Mouse (Mus musculus): ENCODE data around the gene Ddx54. TPM values are rescaled to one million over a fixed set of nuclear protein-coding genes. Genes with fewer than 3 reads are reported as not detected.

The Ddx54 gene
- polyA plus RNA-seq, 1 experiment from 2014 or later = 33.1 TPM

DNA sequence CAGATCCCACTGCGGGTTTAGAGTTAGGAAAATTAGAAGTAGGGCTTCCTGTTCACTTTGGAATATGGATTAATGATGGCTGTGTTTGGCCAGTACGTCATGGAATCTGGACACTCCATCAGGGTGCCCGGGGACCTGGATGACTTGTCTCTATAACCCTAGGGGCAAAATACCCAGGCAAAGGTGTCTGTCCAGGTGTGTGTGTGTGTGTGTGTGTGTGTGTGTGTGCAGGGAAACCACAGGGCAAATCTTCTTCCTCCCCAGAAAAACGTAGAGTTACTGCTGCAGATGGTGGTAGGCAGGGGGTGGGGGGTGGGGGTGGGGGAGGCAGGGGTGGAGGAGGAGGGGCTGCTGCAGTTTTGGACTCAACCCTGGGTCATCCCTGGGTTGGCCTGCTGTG lies 34.8 kb downstream of the Ddx54 start:
- H3K9ac ChIP-seq (ENCODE audit: low read length) = no peak overlapping the region
- H3K4me2 ChIP-seq (ENCODE audit: low read depth, severe bottlenecking) = no peak overlapping the region
- no peak for ATAC-seq (ENCODE audit: insufficient number of reproducible peaks, low FRiP score, low TSS enrichment, low read depth)
- peaks cover 35% of the 10 kb centered on the region for H3K27me3 ChIP-seq (ENCODE audit: control insufficient read depth, insufficient read depth, low read length)
- H3K36me3 ChIP-seq (ENCODE audit: control insufficient read depth, insufficient read depth, low read length) = no peaks in the 10 kb centered on the region
- WGBS = 87% methylated on average over 4 of the region's 4 CpGs
- no peak overlapping the region for H3K27ac ChIP-seq (replicated peaks; ENCODE audit: low read depth, low read length)
- no peak for DNase-seq (ENCODE audit: low spot score)
- peaks cover 7% of the 10 kb centered on the region; the same call in 1 of the 2 replicates for H3K4me1 ChIP-seq (ENCODE audit: control insufficient read depth, insufficient read depth, low read length)
- no peaks in the 10 kb centered on the region for H3K9me3 ChIP-seq (ENCODE audit: control insufficient read depth, low read length)
- no peak overlapping the region for H3K4me3 ChIP-seq (ENCODE audit: low read depth, low read length)

GRCm38 (mm10) chr5:120647814-120648491 lies 35.4 kb downstream of the Ddx54 start:
- Histone ChIP-seq H3K27me3 (ENCODE audit: control insufficient read depth, insufficient read depth, low read length) (peaks cover 35% of the 10 kb centered on the region), H3K4me3 (ENCODE audit: low read depth, low read length) (no peak overlapping the region)

DNA sequence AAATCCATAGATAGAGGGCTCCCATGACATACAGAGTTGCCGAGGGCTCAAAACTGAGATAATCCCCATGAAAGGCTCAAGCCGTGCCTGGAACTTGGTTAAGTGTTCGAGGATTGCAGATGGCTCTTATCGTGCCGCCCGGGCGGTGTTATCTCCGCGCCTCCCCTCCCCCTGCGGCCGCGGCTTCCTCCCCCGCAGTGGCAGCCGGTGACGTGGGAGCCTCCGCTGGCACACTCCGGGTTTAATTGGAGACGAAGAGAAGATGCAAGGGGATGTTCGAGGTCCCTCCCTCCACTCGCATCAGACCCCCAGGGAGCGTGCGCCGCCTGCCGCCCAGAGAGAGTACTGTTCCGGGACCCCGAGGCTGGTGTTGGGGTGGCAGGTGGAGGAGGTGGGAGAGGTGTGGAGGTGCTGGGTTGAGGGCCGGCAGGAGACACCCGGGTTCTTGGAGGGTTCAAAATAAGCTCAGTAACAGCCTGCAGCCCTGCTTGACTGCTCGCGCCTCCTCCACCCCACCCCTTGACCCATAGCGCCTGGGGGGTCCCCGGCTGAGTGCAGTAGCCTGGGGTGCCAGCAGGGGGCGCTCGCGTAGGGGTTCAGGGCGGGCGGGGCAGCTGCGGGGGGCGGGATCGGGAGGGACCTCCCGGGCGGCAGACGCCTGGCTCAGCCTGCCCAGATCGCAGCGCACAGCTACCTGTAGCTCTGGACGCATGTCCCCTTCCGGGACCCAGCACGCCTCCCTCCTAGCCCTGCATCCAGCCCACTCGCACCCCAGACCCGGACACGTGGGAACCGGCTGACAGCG lies 36.2 kb downstream of the Ddx54 start, which contains the start of gene Rasal1:
Rasal1 (plus strand) TSS at position 244 of the 805 bp plus-strand sequence.
- ATAC-seq (ENCODE audit: insufficient number of reproducible peaks, low FRiP score, low TSS enrichment, low read depth) (peak; percentile 67; the same call in 1 of the 2 replicates), DNase-seq (ENCODE audit: low spot score) (peak; percentile 53)
- Histone ChIP-seq H3K27me3 (ENCODE audit: control insufficient read depth, insufficient read depth, low read length) (peaks cover 35% of the 10 kb centered on the region), H3K4me3 (ENCODE audit: low read depth, low read length) (0 out of 2 replicates have a peak within 1 kb of the TSS, but pooled peaks have one; percentile 8), H3K9me3 (ENCODE audit: control insufficient read depth, low read length) (no peaks in the 10 kb centered on the region), H3K36me3 (ENCODE audit: control insufficient read depth, insufficient read depth, low read length) (no peaks in the 10 kb centered on the region), H3K27ac (replicated peaks; ENCODE audit: low read depth, low read length) (no peak within 1 kb of the TSS), H3K4me1 (ENCODE audit: control insufficient read depth, insufficient read depth, low read length) (peaks cover 7% of the 10 kb centered on the region; the same call in 1 of the 2 replicates), H3K4me2 (ENCODE audit: low read depth, severe bottlenecking) (peak within 1 kb of the TSS; percentile 28; the same call in 1 of the 2 replicates), H3K9ac (ENCODE audit: low read length) (no peak within 1 kb of the TSS)
- WGBS = 1% methylated on average over 51 of the region's 53 CpGs

More at GRCm38 (mm10) chr5:120647814-120648491, 35.4 kb downstream of the Ddx54 start:
- Histone ChIP-seq H3K27ac (replicated peaks; ENCODE audit: low read depth, low read length) (no peak overlapping the region), H3K4me1 (ENCODE audit: control insufficient read depth, insufficient read depth, low read length) (peaks cover 7% of the 10 kb centered on the region; the same call in 1 of the 2 replicates), H3K9ac (ENCODE audit: low read length) (no peak overlapping the region), H3K4me2 (ENCODE audit: low read depth, severe bottlenecking) (no peak overlapping the region), H3K9me3 (ENCODE audit: control insufficient read depth, low read length) (no peaks in the 10 kb centered on the region), H3K36me3 (ENCODE audit: control insufficient read depth, insufficient read depth, low read length) (no peaks in the 10 kb centered on the region)
- 39% methylated on average over 12 of the region's 12 CpGs for whole genome bisulfite sequencing
- DNase-seq (ENCODE audit: low spot score) (no peak), ATAC-seq (ENCODE audit: insufficient number of reproducible peaks, low FRiP score, low TSS enrichment, low read depth) (no peak)

- Histone ChIP-seq H3K9ac (ENCODE audit: low read length) (no peak overlapping the region), H3K27me3 (ENCODE audit: control insufficient read depth, insufficient read depth, low read length) (peaks cover 35% of the 10 kb centered on the region), H3K9me3 (ENCODE audit: control insufficient read depth, low read length) (no peaks in the 10 kb centered on the region), H3K4me1 (ENCODE audit: control insufficient read depth, insufficient read depth, low read length) (peaks cover 7% of the 10 kb centered on the region; the same call in 1 of the 2 replicates), H3K36me3 (ENCODE audit: control insufficient read depth, insufficient read depth, low read length) (no peaks in the 10 kb centered on the region), H3K27ac (replicated peaks; ENCODE audit: low read depth, low read length) (no peak overlapping the region), H3K4me2 (ENCODE audit: low read depth, severe bottlenecking) (no peak overlapping the region; the same call in 1 of the 2 replicates), H3K4me3 (ENCODE audit: low read depth, low read length) (0 out of 2 replicates have a peak overlapping the region, but pooled peaks have one; percentile 8)
- DNase-seq (ENCODE audit: low spot score) (no peak), ATAC-seq (ENCODE audit: insufficient number of reproducible peaks, low FRiP score, low TSS enrichment, low read depth) (no peak)
- 5% methylated on average over 21 of the region's 21 CpGs for WGBS
These were observed 36.9 kb downstream of the Ddx54 start for GRCm38 (mm10) chr5:120649374-120649933.

DNA sequence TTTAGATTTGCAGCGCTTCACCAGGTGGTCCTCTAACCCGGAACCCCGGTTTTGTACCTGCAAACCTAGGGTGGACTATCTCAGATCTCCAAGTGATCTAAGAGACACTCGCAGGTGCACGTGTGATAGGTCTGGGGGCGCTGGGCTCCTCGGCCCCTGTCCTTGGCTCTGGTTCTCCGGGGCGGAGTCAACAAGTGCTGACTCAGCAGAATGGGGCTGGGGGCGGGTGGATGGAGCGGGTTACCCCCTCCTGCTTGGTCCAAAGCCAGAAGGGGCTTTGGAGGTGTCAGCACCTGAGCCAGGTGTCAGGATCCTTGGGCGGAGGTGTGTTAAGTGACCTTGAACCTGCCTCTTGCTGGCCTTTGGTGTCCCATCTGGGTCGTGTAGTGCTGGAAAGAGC lies 37.4 kb downstream of the Ddx54 start:
- ATAC-seq (ENCODE audit: insufficient number of reproducible peaks, low FRiP score, low TSS enrichment, low read depth) = no peak
- Histone ChIP-seq H3K4me2 (ENCODE audit: low read depth, severe bottlenecking) (no peak overlapping the region), H3K36me3 (ENCODE audit: control insufficient read depth, insufficient read depth, low read length) (no peaks in the 10 kb centered on the region), H3K27me3 (ENCODE audit: control insufficient read depth, insufficient read depth, low read length) (peaks cover 35% of the 10 kb centered on the region), H3K4me3 (ENCODE audit: low read depth, low read length) (no peak overlapping the region), H3K9ac (ENCODE audit: low read length) (no peak overlapping the region), H3K9me3 (ENCODE audit: control insufficient read depth, low read length) (no peaks in the 10 kb centered on the region), H3K27ac (replicated peaks; ENCODE audit: low read depth, low read length) (no peak overlapping the region), H3K4me1 (ENCODE audit: control insufficient read depth, insufficient read depth, low read length) (peaks cover 7% of the 10 kb centered on the region; the same call in 1 of the 2 replicates)
- 23% methylated on average over 13 of the region's 13 CpGs for WGBS
- no peak for DNase-seq (ENCODE audit: low spot score)

DNA sequence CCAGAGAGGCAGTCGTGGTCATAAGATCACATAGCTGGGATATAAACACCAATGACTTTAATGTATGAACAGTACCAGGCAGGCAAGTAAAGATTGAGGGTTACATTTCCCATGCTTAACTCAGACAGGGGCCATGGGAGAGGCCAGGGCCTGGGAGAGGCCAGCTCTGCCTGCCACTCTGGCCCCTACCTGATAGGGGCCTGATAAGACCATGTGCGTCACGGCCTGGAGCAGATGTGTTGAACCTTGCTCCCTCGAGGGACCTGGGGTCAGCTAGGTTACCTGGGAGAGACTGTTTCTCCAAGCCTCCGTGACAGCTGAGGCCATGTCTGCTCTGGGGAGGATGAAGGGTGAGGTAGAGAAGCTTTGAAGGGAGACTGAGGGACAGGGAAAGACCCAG lies 38.7 kb downstream of the Ddx54 start:
- DNase-seq (ENCODE audit: low spot score) = no peak
- H3K27me3 ChIP-seq (ENCODE audit: control insufficient read depth, insufficient read depth, low read length) = peaks cover 35% of the 10 kb centered on the region
- 73% methylated on average over 5 of the region's 5 CpGs for WGBS
- no peak overlapping the region for H3K4me3 ChIP-seq (ENCODE audit: low read depth, low read length)
- H3K27ac ChIP-seq (replicated peaks; ENCODE audit: low read depth, low read length) = no peak overlapping the region
- H3K36me3 ChIP-seq (ENCODE audit: control insufficient read depth, insufficient read depth, low read length) = no peaks in the 10 kb centered on the region
- peaks cover 7% of the 10 kb centered on the region; the same call in 1 of the 2 replicates for H3K4me1 ChIP-seq (ENCODE audit: control insufficient read depth, insufficient read depth, low read length)
- H3K4me2 ChIP-seq (ENCODE audit: low read depth, severe bottlenecking) = no peak overlapping the region
- H3K9me3 ChIP-seq (ENCODE audit: control insufficient read depth, low read length) = no peaks in the 10 kb centered on the region
- no peak overlapping the region for H3K9ac ChIP-seq (ENCODE audit: low read length)
- no peak for ATAC-seq (ENCODE audit: insufficient number of reproducible peaks, low FRiP score, low TSS enrichment, low read depth)

- Histone ChIP-seq H3K9ac (ENCODE audit: low read length) (no peak overlapping the region), H3K9me3 (ENCODE audit: control insufficient read depth, low read length) (no peaks in the 10 kb centered on the region), H3K27me3 (ENCODE audit: control insufficient read depth, insufficient read depth, low read length) (peaks cover 27% of the 10 kb centered on the region), H3K36me3 (ENCODE audit: control insufficient read depth, insufficient read depth, low read length) (no peaks in the 10 kb centered on the region), H3K4me1 (ENCODE audit: control insufficient read depth, insufficient read depth, low read length) (peaks cover 7% of the 10 kb centered on the region; the same call in 1 of the 2 replicates), H3K27ac (replicated peaks; ENCODE audit: low read depth, low read length) (no peak overlapping the region), H3K4me3 (ENCODE audit: low read depth, low read length) (no peak overlapping the region), H3K4me2 (ENCODE audit: low read depth, severe bottlenecking) (no peak overlapping the region)
- DNase-seq (ENCODE audit: low spot score) (no peak), ATAC-seq (ENCODE audit: insufficient number of reproducible peaks, low FRiP score, low TSS enrichment, low read depth) (no peak)
- 75% methylated on average over 26 of the region's 28 CpGs for WGBS
These were observed 40.6 kb downstream of the Ddx54 start for GRCm38 (mm10) chr5:120652915-120653701.

Data from limb, embryonic 11.5 days (tissue).